Mouse (Mus musculus): ENCODE measurements at regions not wholly inside any gene's neighbourhood (a gene's known extent, or its start where the extent isn't known, plus 50 kb on each side); places are given as distances from the start of the nearest gene placed in this dataset.

- 74% methylated on average over 2 of the region's 2 CpGs for WGBS
- no peaks in the 10 kb centered on the region for H3K27me3 ChIP-seq (ENCODE audit: control insufficient read depth, insufficient read depth, low read length)
- H3K9ac ChIP-seq (ENCODE audit: low read depth, low read length) = no peak overlapping the region
- H3K4me1 ChIP-seq (ENCODE audit: control insufficient read depth, insufficient read depth, low read length) = no peaks in the 10 kb centered on the region
- ATAC-seq (ENCODE audit: low FRiP score, low TSS enrichment) = no peak
- no peak overlapping the region for H3K4me2 ChIP-seq (replicated peaks; ENCODE audit: low read depth, low read length)
- no peaks in the 10 kb centered on the region for H3K36me3 ChIP-seq (ENCODE audit: control insufficient read depth, insufficient read depth, low read length)
- no peaks in the 10 kb centered on the region for H3K9me3 ChIP-seq (ENCODE audit: control insufficient read depth, low read length)
- H3K4me3 ChIP-seq (ENCODE audit: low read length) = no peak overlapping the region
- H3K27ac ChIP-seq (ENCODE audit: low read depth, low read length) = no peak overlapping the region
Observed at GRCm38 (mm10) chr12:49974591-49975323, 589.8 kb downstream of the Gm43517 start.

- Histone ChIP-seq H3K36me3 (ENCODE audit: control insufficient read depth, insufficient read depth, low read length) (no peaks in the 10 kb centered on the region), H3K4me1 (ENCODE audit: control insufficient read depth, insufficient read depth, low read length) (no peaks in the 10 kb centered on the region), H3K9me3 (ENCODE audit: control insufficient read depth, low read length) (no peaks in the 10 kb centered on the region), H3K4me3 (ENCODE audit: low read length) (no peak overlapping the region), H3K9ac (ENCODE audit: low read depth, low read length) (no peak overlapping the region), H3K27me3 (ENCODE audit: control insufficient read depth, insufficient read depth, low read length) (no peaks in the 10 kb centered on the region), H3K4me2 (replicated peaks; ENCODE audit: low read depth, low read length) (no peak overlapping the region), H3K27ac (ENCODE audit: low read depth, low read length) (no peak overlapping the region)
- no peak for ATAC-seq (ENCODE audit: low FRiP score, low TSS enrichment)
- WGBS = 63% methylated on average over 1 of the region's 1 CpGs
Observed at GRCm38 (mm10) chr12:49975553-49975952, 590.6 kb downstream of the Gm43517 start.

- 38% methylated on average over 7 of the region's 7 CpGs for WGBS
- H3K27ac ChIP-seq (ENCODE audit: low read depth, low read length) = no peak overlapping the region
- H3K9ac ChIP-seq (ENCODE audit: low read depth, low read length) = no peak overlapping the region
- no peaks in the 10 kb centered on the region for H3K27me3 ChIP-seq (ENCODE audit: control insufficient read depth, insufficient read depth, low read length)
- H3K4me1 ChIP-seq (ENCODE audit: control insufficient read depth, insufficient read depth, low read length) = no peaks in the 10 kb centered on the region
- H3K9me3 ChIP-seq (ENCODE audit: control insufficient read depth, low read length) = no peaks in the 10 kb centered on the region
- ATAC-seq (ENCODE audit: low FRiP score, low TSS enrichment) = no peak
- H3K4me3 ChIP-seq (ENCODE audit: low read length) = no peak overlapping the region
- H3K36me3 ChIP-seq (ENCODE audit: control insufficient read depth, insufficient read depth, low read length) = no peaks in the 10 kb centered on the region
- H3K4me2 ChIP-seq (replicated peaks; ENCODE audit: low read depth, low read length) = no peak overlapping the region
Observed at GRCm38 (mm10) chr12:49992501-49993079, 607.6 kb downstream of the Gm43517 start.

GRCm38 (mm10) chr12:50038808-50039374 is 610.0 kb downstream of the Prkd1 start:
- no peak overlapping the region for H3K4me2 ChIP-seq (replicated peaks; ENCODE audit: low read depth, low read length)
- no peaks in the 10 kb centered on the region for H3K9me3 ChIP-seq (ENCODE audit: control insufficient read depth, low read length)
- 74% methylated on average over 3 of the region's 3 CpGs for WGBS
- no peak overlapping the region for H3K27ac ChIP-seq (ENCODE audit: low read depth, low read length)
- no peak overlapping the region for H3K4me3 ChIP-seq (ENCODE audit: low read length)
- H3K9ac ChIP-seq (ENCODE audit: low read depth, low read length) = no peak overlapping the region
- no peaks in the 10 kb centered on the region for H3K4me1 ChIP-seq (ENCODE audit: control insufficient read depth, insufficient read depth, low read length)
- ATAC-seq (ENCODE audit: low FRiP score, low TSS enrichment) = no peak
- H3K27me3 ChIP-seq (ENCODE audit: control insufficient read depth, insufficient read depth, low read length) = no peaks in the 10 kb centered on the region
- no peaks in the 10 kb centered on the region for H3K36me3 ChIP-seq (ENCODE audit: control insufficient read depth, insufficient read depth, low read length)

- Histone ChIP-seq H3K4me3 (ENCODE audit: low read length) (no peak overlapping the region), H3K9ac (ENCODE audit: low read depth, low read length) (no peak overlapping the region), H3K36me3 (ENCODE audit: control insufficient read depth, insufficient read depth, low read length) (no peaks in the 10 kb centered on the region), H3K4me1 (ENCODE audit: control insufficient read depth, insufficient read depth, low read length) (no peaks in the 10 kb centered on the region), H3K4me2 (replicated peaks; ENCODE audit: low read depth, low read length) (no peak overlapping the region), H3K9me3 (ENCODE audit: control insufficient read depth, low read length) (no peaks in the 10 kb centered on the region), H3K27ac (ENCODE audit: low read depth, low read length) (no peak overlapping the region), H3K27me3 (ENCODE audit: control insufficient read depth, insufficient read depth, low read length) (no peaks in the 10 kb centered on the region)
- ATAC-seq (ENCODE audit: low FRiP score, low TSS enrichment) = no peak
- WGBS = 85% methylated on average over 2 of the region's 2 CpGs
Observed at GRCm38 (mm10) chr12:50061286-50061685, 587.6 kb downstream of the Prkd1 start.

- no peak overlapping the region for H3K4me2 ChIP-seq (replicated peaks; ENCODE audit: low read depth, low read length)
- no peak overlapping the region for H3K4me3 ChIP-seq (ENCODE audit: low read length)
- no peaks in the 10 kb centered on the region for H3K9me3 ChIP-seq (ENCODE audit: control insufficient read depth, low read length)
- H3K4me1 ChIP-seq (ENCODE audit: control insufficient read depth, insufficient read depth, low read length) = no peaks in the 10 kb centered on the region
- H3K27ac ChIP-seq (ENCODE audit: low read depth, low read length) = no peak overlapping the region
- no peak for ATAC-seq (ENCODE audit: low FRiP score, low TSS enrichment)
- H3K27me3 ChIP-seq (ENCODE audit: control insufficient read depth, insufficient read depth, low read length) = no peaks in the 10 kb centered on the region
- H3K36me3 ChIP-seq (ENCODE audit: control insufficient read depth, insufficient read depth, low read length) = no peaks in the 10 kb centered on the region
- WGBS = 96% methylated on average over 4 of the region's 4 CpGs
- H3K9ac ChIP-seq (ENCODE audit: low read depth, low read length) = no peak overlapping the region
Observed at GRCm38 (mm10) chr12:50066394-50066793, 582.5 kb downstream of the Prkd1 start.

- Histone ChIP-seq H3K4me2 (replicated peaks; ENCODE audit: low read depth, low read length) (no peak overlapping the region), H3K4me1 (ENCODE audit: control insufficient read depth, insufficient read depth, low read length) (no peaks in the 10 kb centered on the region), H3K9ac (ENCODE audit: low read depth, low read length) (no peak overlapping the region), H3K27me3 (ENCODE audit: control insufficient read depth, insufficient read depth, low read length) (no peaks in the 10 kb centered on the region), H3K27ac (ENCODE audit: low read depth, low read length) (no peak overlapping the region), H3K9me3 (ENCODE audit: control insufficient read depth, low read length) (no peaks in the 10 kb centered on the region), H3K4me3 (ENCODE audit: low read length) (no peak overlapping the region), H3K36me3 (ENCODE audit: control insufficient read depth, insufficient read depth, low read length) (no peaks in the 10 kb centered on the region)
- 17% methylated on average over 3 of the region's 3 CpGs for WGBS
- no peak for ATAC-seq (ENCODE audit: low FRiP score, low TSS enrichment)
Observed at GRCm38 (mm10) chr12:50071797-50072196, 577.1 kb downstream of the Prkd1 start.

GRCm38 (mm10) chr12:50072359-50072758 is 576.5 kb downstream of the Prkd1 start:
- Histone ChIP-seq H3K27me3 (ENCODE audit: control insufficient read depth, insufficient read depth, low read length) (no peaks in the 10 kb centered on the region), H3K9me3 (ENCODE audit: control insufficient read depth, low read length) (no peaks in the 10 kb centered on the region), H3K9ac (ENCODE audit: low read depth, low read length) (no peak overlapping the region), H3K4me1 (ENCODE audit: control insufficient read depth, insufficient read depth, low read length) (no peaks in the 10 kb centered on the region), H3K27ac (ENCODE audit: low read depth, low read length) (no peak overlapping the region), H3K4me2 (replicated peaks; ENCODE audit: low read depth, low read length) (no peak overlapping the region), H3K4me3 (ENCODE audit: low read length) (no peak overlapping the region), H3K36me3 (ENCODE audit: control insufficient read depth, insufficient read depth, low read length) (no peaks in the 10 kb centered on the region)
- 79% methylated on average over 1 of the region's 1 CpGs for WGBS
- ATAC-seq (ENCODE audit: low FRiP score, low TSS enrichment) = no peak

GRCm38 (mm10) chr12:50073684-50074083 is 575.2 kb downstream of the Prkd1 start:
- Histone ChIP-seq H3K4me1 (ENCODE audit: control insufficient read depth, insufficient read depth, low read length) (no peaks in the 10 kb centered on the region), H3K4me2 (replicated peaks; ENCODE audit: low read depth, low read length) (no peak overlapping the region), H3K27ac (ENCODE audit: low read depth, low read length) (no peak overlapping the region), H3K27me3 (ENCODE audit: control insufficient read depth, insufficient read depth, low read length) (no peaks in the 10 kb centered on the region), H3K9ac (ENCODE audit: low read depth, low read length) (no peak overlapping the region), H3K9me3 (ENCODE audit: control insufficient read depth, low read length) (no peaks in the 10 kb centered on the region), H3K4me3 (ENCODE audit: low read length) (no peak overlapping the region), H3K36me3 (ENCODE audit: control insufficient read depth, insufficient read depth, low read length) (no peaks in the 10 kb centered on the region)
- WGBS = 68% methylated on average over 2 of the region's 2 CpGs
- ATAC-seq (ENCODE audit: low FRiP score, low TSS enrichment) = no peak
